Mouse (Mus musculus) heart, embryonic 10.5 days (tissue): ENCODE measurements around the gene Lancl1. TPM values are rescaled to one million over a fixed set of nuclear protein-coding genes. Genes with fewer than 3 reads are reported as not detected.

ENCODE experiments used
- DNase-seq: peaks from one replicate; pipeline ENCODE4 v3.0.0-alpha.2; 2017; ENCODE audit warnings: low spot score
- H3K27ac ChIP-seq: fragments of 300-500 bp; sonication (generic); 2 replicates; pipeline ENCODE4 v1.5.1; 2016; ENCODE audit warnings: mild to moderate bottlenecking
- H3K27me3 ChIP-seq: fragments of 300-500 bp; sonication (generic); 2 replicates; pipeline ENCODE4 v1.6.1; 2016; ENCODE audit warnings: mild to moderate bottlenecking; ENCODE audit not compliant: poor library complexity, insufficient read depth, severe bottlenecking
- H3K36me3 ChIP-seq: fragments of 300-500 bp; sonication (generic); 2 replicates; pipeline ENCODE4 v1.6.1; 2016; ENCODE audit warnings: mild to moderate bottlenecking, moderate library complexity
- H3K4me1 ChIP-seq: fragments of 300-500 bp; sonication (generic); 2 replicates; pipeline ENCODE4 v1.6.1; 2016; ENCODE audit warnings: mild to moderate bottlenecking
- H3K4me3 ChIP-seq: fragments of 300-500 bp; sonication (generic); 2 replicates; pipeline ENCODE4 v1.5.1; 2016; ENCODE audit warnings: mild to moderate bottlenecking, moderate library complexity
- H3K9me3 ChIP-seq: fragments of 300-500 bp; sonication (generic); 2 replicates; pipeline ENCODE4 v1.6.1; 2016; ENCODE audit warnings: mild to moderate bottlenecking, moderate library complexity
- WGBS: fragments of 180-500 bp; shearing (Covaris S2); methylation state at CpG from one replicate; pipeline ENCODE4 v1.1.7; 2016; 5-methylcytosine and 5-hydroxymethylcytosine counted together
- polyA plus RNA-seq: library from polyadenylated mRNA; unstranded; fragments of >200 nt; fragmentation: Nextera tagmentation; extraction: Ambion mirVana; gene quantifications from 2 replicates; pipeline ENCODE4 v1.2.1, GENCODE M21; 2016

Gene Lancl1
- polyA plus RNA-seq, 1 experiment from 2014 or later = 59.0 TPM

- no peak for DNase-seq
- no peak overlapping the region for H3K4me3 ChIP-seq
- no peak overlapping the region for H3K27ac ChIP-seq
- peaks cover 27% of the 10 kb centered on the region for H3K36me3 ChIP-seq
- H3K4me1 ChIP-seq = peaks cover 6% of the 10 kb centered on the region; the same call in 1 of the 2 replicates
- no peaks in the 10 kb centered on the region for H3K9me3 ChIP-seq
- 87% methylated on average over 1 of the region's 1 CpGs for WGBS
- no peaks in the 10 kb centered on the region for H3K27me3 ChIP-seq
Measured at GRCm38 (mm10) chr1:67001367-67001766, 37.3 kb downstream of the Lancl1 start.

GRCm38 (mm10) chr1:67000484-67000883, 38.2 kb downstream of the Lancl1 start:
- H3K27ac ChIP-seq = no peak overlapping the region
- H3K36me3 ChIP-seq = peaks cover 18% of the 10 kb centered on the region
- H3K9me3 ChIP-seq = no peaks in the 10 kb centered on the region
- 77% methylated on average over 3 of the region's 3 CpGs for WGBS
- H3K4me3 ChIP-seq = no peak overlapping the region
- no peak for DNase-seq
- H3K27me3 ChIP-seq = no peaks in the 10 kb centered on the region
- peaks cover 6% of the 10 kb centered on the region; the same call in 1 of the 2 replicates for H3K4me1 ChIP-seq

- H3K9me3 ChIP-seq = no peaks in the 10 kb centered on the region
- DNase-seq = no peak
- peaks cover 3% of the 10 kb centered on the region; the same call in 1 of the 2 replicates for H3K36me3 ChIP-seq
- H3K4me1 ChIP-seq = peaks cover 6% of the 10 kb centered on the region; the same call in 1 of the 2 replicates
- no peak overlapping the region for H3K27ac ChIP-seq
- WGBS = 92% methylated on average over 1 of the region's 1 CpGs
- H3K4me3 ChIP-seq = no peak overlapping the region
- no peaks in the 10 kb centered on the region for H3K27me3 ChIP-seq
Measured at GRCm38 (mm10) chr1:66998601-66999000, 40.1 kb downstream of the Lancl1 start.

GRCm38 (mm10) chr1:66998188-66998587, 40.5 kb downstream of the Lancl1 start:
- no peak for DNase-seq
- peaks cover 6% of the 10 kb centered on the region; the same call in 1 of the 2 replicates for H3K4me1 ChIP-seq
- H3K27ac ChIP-seq = no peak overlapping the region
- no peak overlapping the region for H3K4me3 ChIP-seq
- no peaks in the 10 kb centered on the region for H3K9me3 ChIP-seq
- WGBS = 88% methylated on average over 4 of the region's 4 CpGs
- H3K27me3 ChIP-seq = no peaks in the 10 kb centered on the region
- peaks cover 3% of the 10 kb centered on the region; the same call in 1 of the 2 replicates for H3K36me3 ChIP-seq

- Histone ChIP-seq H3K9me3 (no peaks in the 10 kb centered on the region), H3K4me3 (no peak overlapping the region), H3K27me3 (no peaks in the 10 kb centered on the region), H3K36me3 (no peaks in the 10 kb centered on the region), H3K4me1 (peaks cover under 1% of the 10 kb centered on the region; the same call in 1 of the 2 replicates), H3K27ac (no peak overlapping the region)
- no peak for DNase-seq
- WGBS = 74% methylated on average over 2 of the region's 2 CpGs
Measured at GRCm38 (mm10) chr1:66996819-66997218, 41.9 kb downstream of the Lancl1 start.

- no peaks in the 10 kb centered on the region for H3K9me3 ChIP-seq
- no peak overlapping the region for H3K4me3 ChIP-seq
- H3K4me1 ChIP-seq = peaks cover 6% of the 10 kb centered on the region
- DNase-seq = no peak
- no peaks in the 10 kb centered on the region for H3K36me3 ChIP-seq
- H3K27ac ChIP-seq = no peak overlapping the region
- no peaks in the 10 kb centered on the region for H3K27me3 ChIP-seq
Measured at GRCm38 (mm10) chr1:66992764-66993163, 45.9 kb downstream of the Lancl1 start.

GRCm38 (mm10) chr1:66987558-66988190, 51.0 kb downstream of the Lancl1 start:
- Histone ChIP-seq H3K27me3 (no peaks in the 10 kb centered on the region), H3K4me1 (peaks cover 17% of the 10 kb centered on the region), H3K36me3 (no peaks in the 10 kb centered on the region), H3K9me3 (no peaks in the 10 kb centered on the region), H3K27ac (peak overlapping the region; percentile 49; the same call in 1 of the 2 replicates), H3K4me3 (no peak overlapping the region)
- 53% methylated on average over 18 of the region's 18 CpGs for WGBS
- DNase-seq = peak; percentile 78

- WGBS = 62% methylated on average over 4 of the region's 4 CpGs
- Histone ChIP-seq H3K27ac (no peak overlapping the region), H3K4me3 (no peak overlapping the region), H3K27me3 (no peaks in the 10 kb centered on the region), H3K9me3 (no peaks in the 10 kb centered on the region), H3K4me1 (peaks cover 17% of the 10 kb centered on the region), H3K36me3 (no peaks in the 10 kb centered on the region)
- DNase-seq = no peak
Measured at GRCm38 (mm10) chr1:66985906-66986305, 52.8 kb downstream of the Lancl1 start.

- DNase-seq = no peak
- Histone ChIP-seq H3K27ac (peak overlapping the region; percentile 39; the same call in 1 of the 2 replicates), H3K4me1 (peaks cover 17% of the 10 kb centered on the region), H3K27me3 (no peaks in the 10 kb centered on the region), H3K36me3 (no peaks in the 10 kb centered on the region), H3K4me3 (no peak overlapping the region), H3K9me3 (no peaks in the 10 kb centered on the region)
- 27% methylated on average over 7 of the region's 7 CpGs for WGBS
Measured at GRCm38 (mm10) chr1:66985129-66985698, 53.5 kb downstream of the Lancl1 start.

GRCm38 (mm10) chr1:66980129-66980528, 58.5 kb downstream of the Lancl1 start:
- Histone ChIP-seq H3K4me3 (no peak overlapping the region), H3K27ac (no peak overlapping the region), H3K4me1 (peaks cover 5% of the 10 kb centered on the region; the same call in 1 of the 2 replicates), H3K27me3 (no peaks in the 10 kb centered on the region), H3K9me3 (no peaks in the 10 kb centered on the region), H3K36me3 (no peaks in the 10 kb centered on the region)
- 89% methylated on average over 1 of the region's 1 CpGs for WGBS
- DNase-seq = no peak

GRCm38 (mm10) chr1:66975456-66975855, 63.2 kb downstream of the Lancl1 start:
- Histone ChIP-seq H3K4me3 (no peak overlapping the region), H3K36me3 (no peaks in the 10 kb centered on the region), H3K4me1 (0 out of 2 replicates have a peak, but pooled peaks cover 3% of the 10 kb centered on the region), H3K27me3 (no peaks in the 10 kb centered on the region), H3K9me3 (no peaks in the 10 kb centered on the region), H3K27ac (no peak overlapping the region)
- no peak for DNase-seq
- WGBS = 85% methylated on average over 2 of the region's 2 CpGs

GRCm38 (mm10) chr1:66964857-66965256, 73.8 kb downstream of the Lancl1 start:
- H3K4me1 ChIP-seq = no peaks in the 10 kb centered on the region
- H3K27me3 ChIP-seq = no peaks in the 10 kb centered on the region
- no peaks in the 10 kb centered on the region for H3K9me3 ChIP-seq
- no peak overlapping the region for H3K27ac ChIP-seq
- WGBS = 75% methylated on average over 4 of the region's 4 CpGs
- DNase-seq = no peak
- H3K4me3 ChIP-seq = no peak overlapping the region
- no peaks in the 10 kb centered on the region for H3K36me3 ChIP-seq

- Histone ChIP-seq H3K36me3 (no peaks in the 10 kb centered on the region), H3K27me3 (no peaks in the 10 kb centered on the region), H3K9me3 (peaks cover 5% of the 10 kb centered on the region; the same call in 1 of the 2 replicates), H3K4me1 (no peaks in the 10 kb centered on the region), H3K27ac (no peak overlapping the region), H3K4me3 (no peak overlapping the region)
- 47% methylated on average over 8 of the region's 8 CpGs for WGBS
- DNase-seq = no peak
Measured at GRCm38 (mm10) chr1:66960536-66961243, 78.0 kb downstream of the Lancl1 start.
